Mouse (Mus musculus) small intestine, adult 2 months (tissue): ENCODE data around the gene Atf3.

Experiments
- CTCF ChIP-seq: fragments of 200-500 bp; IDR thresholded peaks from 2 replicates; pipeline ENCODE4 v1.5.1; 2012; ENCODE audit warnings: low read depth, mild to moderate bottlenecking, control low read depth, inconsistent platforms, low read length, moderate library complexity, mixed read lengths; ENCODE audit not compliant: insufficient replicate concordance, insufficient read length; ENCODE audit errors: extremely low read depth
- POLR2A ChIP-seq: fragments of 200-500 bp; IDR thresholded peaks from 2 replicates; pipeline ENCODE4 v1.6.1; 2012; ENCODE audit warnings: low read depth, mild to moderate bottlenecking, control low read depth, inconsistent platforms, low read length, moderate library complexity

DNA sequence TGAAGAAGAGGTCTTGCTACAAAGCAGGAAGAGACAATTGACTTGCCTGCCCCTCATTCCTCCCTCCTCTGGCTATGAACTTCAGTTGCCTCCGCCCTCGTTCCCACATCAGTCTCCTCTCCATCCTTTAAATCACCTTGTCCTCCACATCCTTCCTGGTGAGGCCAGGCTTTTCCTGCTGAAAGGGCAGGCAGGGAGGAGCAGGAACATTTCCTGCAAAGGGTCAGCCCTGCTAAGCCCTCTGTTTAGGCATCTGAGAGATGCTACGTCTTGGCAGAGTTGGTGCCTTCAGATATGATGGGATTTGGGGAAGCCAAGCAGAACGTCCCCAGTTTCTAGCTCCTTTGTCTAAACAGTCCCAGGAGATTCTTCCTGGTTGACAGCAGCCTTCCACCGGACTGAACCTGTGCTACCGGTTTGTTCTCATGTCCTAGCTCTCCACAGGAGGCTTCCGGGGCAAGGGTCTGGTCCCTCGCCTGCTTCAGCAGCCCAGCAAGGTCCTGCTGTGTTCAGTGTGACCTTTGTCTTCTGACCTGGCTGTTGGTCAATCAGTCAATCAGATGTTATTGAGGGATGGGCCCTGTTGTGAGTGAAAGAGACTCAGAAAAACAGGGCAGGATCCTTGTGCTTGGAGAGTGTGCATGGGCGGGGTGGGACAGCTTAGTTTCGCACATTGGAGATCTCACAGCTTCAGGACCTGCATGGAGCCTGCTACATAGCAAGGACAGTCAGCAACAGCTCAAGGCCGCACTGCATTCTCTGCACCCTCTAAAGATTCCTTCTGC, 38.9 kb upstream of the Atf3 start:
- TF ChIP-seq CTCF: no peak
- no peak; the same call in 1 of the 2 replicates for TF ChIP-seq POLR2A
